Mouse (Mus musculus): ENCODE data around the gene Tmprss4. TPM values are rescaled to one million over a fixed set of nuclear protein-coding genes. Genes with fewer than 3 reads are reported as not detected.

Gene Tmprss4
- polyA plus RNA-seq (2015; fragmentation: Nextera tagmentation; extraction: Ambion mirVana): 14.4 and 17.9 TPM in 2 replicates

- DNase-seq (ENCODE audit: low spot score): peak; percentile 92
- no peak within 1 kb of the TSS for H3K4me3 ChIP-seq (ENCODE audit: low read depth, low read length)
- H3K9ac ChIP-seq (replicated peaks; ENCODE audit: low read depth): no peak within 1 kb of the TSS
- H3K27ac ChIP-seq (ENCODE audit: low read length): 0 out of 2 replicates have a peak within 1 kb of the TSS, but pooled peaks have one; percentile 10
- 51% methylated on average over 8 of the region's 8 CpGs for WGBS
- no peaks in the 10 kb centered on the region for H3K27me3 ChIP-seq (replicated peaks; ENCODE audit: insufficient read depth, low read length)
- no peaks in the 10 kb centered on the region for H3K4me1 ChIP-seq (ENCODE audit: insufficient read depth, low read depth, low read length)
- TF ChIP-seq CTCF (IDR thresholded peaks at IDR 0.05) (no peak), EP300 (IDR thresholded peaks at IDR 0.05) (no peak)
- no peaks in the 10 kb centered on the region for H3K9me3 ChIP-seq (ENCODE audit: low read length)
- H3K36me3 ChIP-seq (ENCODE audit: insufficient read depth, low read length): no peaks in the 10 kb centered on the region
- peak; percentile 87 for ATAC-seq
- 0 out of 2 replicates have a peak within 1 kb of the TSS, but pooled peaks have one; percentile 19 for H3K4me2 ChIP-seq (replicated peaks; ENCODE audit: low read depth, low read length)
These were observed at the start of gene Tmprss4 for GRCm38 (mm10) chr9:45203797-45204410. Gene Tmprss4, minus strand, starts transcription at chr9:45204092.

GRCm38 (mm10) chr9:45252395-45252794, 48.5 kb upstream of the Tmprss4 start:
- TF ChIP-seq CTCF (IDR thresholded peaks at IDR 0.05): no peak
- no peak for TF ChIP-seq EP300 (IDR thresholded peaks at IDR 0.05)
- no peak overlapping the region for H3K4me3 ChIP-seq (ENCODE audit: low read depth, low read length)
- ATAC-seq: no peak

GRCm38 (mm10) chr9:45251990-45252389, 48.1 kb upstream of the Tmprss4 start:
- Histone ChIP-seq H3K27ac (ENCODE audit: low read length) (no peak overlapping the region), H3K4me2 (replicated peaks; ENCODE audit: low read depth, low read length) (no peak overlapping the region), H3K36me3 (ENCODE audit: insufficient read depth, low read length) (no peaks in the 10 kb centered on the region), H3K9me3 (ENCODE audit: low read length) (no peaks in the 10 kb centered on the region), H3K27me3 (replicated peaks; ENCODE audit: insufficient read depth, low read length) (no peaks in the 10 kb centered on the region), H3K4me1 (ENCODE audit: insufficient read depth, low read depth, low read length) (no peaks in the 10 kb centered on the region), H3K4me3 (ENCODE audit: low read depth, low read length) (no peak overlapping the region), H3K9ac (replicated peaks; ENCODE audit: low read depth) (no peak overlapping the region)
- 47% methylated on average over 4 of the region's 4 CpGs for WGBS
- TF ChIP-seq EP300 (IDR thresholded peaks at IDR 0.05): no peak
- TF ChIP-seq CTCF (IDR thresholded peaks at IDR 0.05): no peak
- DNase-seq (ENCODE audit: low spot score) (no peak), ATAC-seq (no peak)

More at GRCm38 (mm10) chr9:45252395-45252794, 48.5 kb upstream of the Tmprss4 start:
- DNase-seq (ENCODE audit: low spot score): no peak
- Histone ChIP-seq H3K9ac (replicated peaks; ENCODE audit: low read depth) (no peak overlapping the region), H3K27me3 (replicated peaks; ENCODE audit: insufficient read depth, low read length) (no peaks in the 10 kb centered on the region), H3K27ac (ENCODE audit: low read length) (no peak overlapping the region), H3K4me1 (ENCODE audit: insufficient read depth, low read depth, low read length) (no peaks in the 10 kb centered on the region), H3K4me2 (replicated peaks; ENCODE audit: low read depth, low read length) (no peak overlapping the region), H3K36me3 (ENCODE audit: insufficient read depth, low read length) (no peaks in the 10 kb centered on the region), H3K9me3 (ENCODE audit: low read length) (no peaks in the 10 kb centered on the region)
- WGBS: 57% methylated on average over 6 of the region's 6 CpGs

- H3K27ac ChIP-seq (ENCODE audit: low read length): no peak overlapping the region
- DNase-seq (ENCODE audit: low spot score): no peak
- no peaks in the 10 kb centered on the region for H3K27me3 ChIP-seq (replicated peaks; ENCODE audit: insufficient read depth, low read length)
- no peak overlapping the region for H3K9ac ChIP-seq (replicated peaks; ENCODE audit: low read depth)
- ATAC-seq: no peak
- no peak for TF ChIP-seq CTCF (IDR thresholded peaks at IDR 0.05)
- TF ChIP-seq EP300 (IDR thresholded peaks at IDR 0.05): no peak
- H3K9me3 ChIP-seq (ENCODE audit: low read length): no peaks in the 10 kb centered on the region
- H3K4me3 ChIP-seq (ENCODE audit: low read depth, low read length): no peak overlapping the region
- 40% methylated on average over 3 of the region's 3 CpGs for WGBS
- H3K36me3 ChIP-seq (ENCODE audit: insufficient read depth, low read length): no peaks in the 10 kb centered on the region
- no peaks in the 10 kb centered on the region for H3K4me1 ChIP-seq (ENCODE audit: insufficient read depth, low read depth, low read length)
- H3K4me2 ChIP-seq (replicated peaks; ENCODE audit: low read depth, low read length): no peak overlapping the region
These were observed 47.4 kb upstream of the Tmprss4 start for GRCm38 (mm10) chr9:45251281-45251680.

- Histone ChIP-seq H3K9ac (replicated peaks; ENCODE audit: low read depth) (no peak overlapping the region), H3K4me2 (replicated peaks; ENCODE audit: low read depth, low read length) (no peak overlapping the region), H3K4me1 (ENCODE audit: insufficient read depth, low read depth, low read length) (no peaks in the 10 kb centered on the region), H3K27me3 (replicated peaks; ENCODE audit: insufficient read depth, low read length) (no peaks in the 10 kb centered on the region), H3K27ac (ENCODE audit: low read length) (no peak overlapping the region), H3K36me3 (ENCODE audit: insufficient read depth, low read length) (no peaks in the 10 kb centered on the region), H3K9me3 (ENCODE audit: low read length) (no peaks in the 10 kb centered on the region), H3K4me3 (ENCODE audit: low read depth, low read length) (no peak overlapping the region)
- no peak for ATAC-seq
- no peak for DNase-seq (ENCODE audit: low spot score)
- WGBS: 82% methylated on average over 7 of the region's 7 CpGs
- TF ChIP-seq EP300 (IDR thresholded peaks at IDR 0.05): no peak
- no peak for TF ChIP-seq CTCF (IDR thresholded peaks at IDR 0.05)
These were observed 46.4 kb upstream of the Tmprss4 start for GRCm38 (mm10) chr9:45250306-45250705.

- no peak overlapping the region for H3K9ac ChIP-seq (replicated peaks; ENCODE audit: low read depth)
- no peak for ATAC-seq
- DNase-seq (ENCODE audit: low spot score): no peak
- TF ChIP-seq EP300 (IDR thresholded peaks at IDR 0.05): no peak
- no peak for TF ChIP-seq CTCF (IDR thresholded peaks at IDR 0.05)
- H3K27ac ChIP-seq (ENCODE audit: low read length): no peak overlapping the region
- H3K4me1 ChIP-seq (ENCODE audit: insufficient read depth, low read depth, low read length): no peaks in the 10 kb centered on the region
- 56% methylated on average over 2 of the region's 2 CpGs for WGBS
- no peaks in the 10 kb centered on the region for H3K27me3 ChIP-seq (replicated peaks; ENCODE audit: insufficient read depth, low read length)
- H3K4me2 ChIP-seq (replicated peaks; ENCODE audit: low read depth, low read length): no peak overlapping the region
- no peak overlapping the region for H3K4me3 ChIP-seq (ENCODE audit: low read depth, low read length)
- no peaks in the 10 kb centered on the region for H3K36me3 ChIP-seq (ENCODE audit: insufficient read depth, low read length)
- no peaks in the 10 kb centered on the region for H3K9me3 ChIP-seq (ENCODE audit: low read length)
These were observed 43.6 kb upstream of the Tmprss4 start for GRCm38 (mm10) chr9:45247536-45247935.
